Mouse (Mus musculus): ENCODE results near the gene Zfp280b. TPM values are rescaled to one million over a fixed set of nuclear protein-coding genes. Genes with fewer than 3 reads are reported as not detected.

Gene Zfp280b
- polyA plus RNA-seq (2015; fragmentation: Nextera tagmentation; extraction: Ambion mirVana) = 9.8 and 10.8 TPM in 2 replicates

GRCm38 (mm10) chr10:76032402-76033118 lies at the start of gene Zfp280b:
Gene Zfp280b (plus strand): TSS chr10:76032650.

Small RNA genes within 50 kb of the gene (microRNA-seq; reads per million reads assigned to microRNA genes)
- gene Mir6409 = 0 reads per million in 2 experiments

Other genes with a start within 250 kb of the Zfp280b start
- gene Gstt1, start 234.1 kb upstream of the Zfp280b start, polyA plus RNA-seq (2015; fragmentation: Nextera tagmentation; extraction: Ambion mirVana) = 8.6 and 8.9 TPM in 2 replicates
- gene Gstt4, start 210.1 kb upstream of the Zfp280b start, polyA plus RNA-seq (2015; fragmentation: Nextera tagmentation; extraction: Ambion mirVana) = not detected in 2 replicates
- gene Gstt2, start 195.2 kb upstream of the Zfp280b start, polyA plus RNA-seq (2015; fragmentation: Nextera tagmentation; extraction: Ambion mirVana) = 9.9 and 11.9 TPM in 2 replicates
- gene Mif, start 172.4 kb upstream of the Zfp280b start, polyA plus RNA-seq (2015; fragmentation: Nextera tagmentation; extraction: Ambion mirVana) = 482 and 560 TPM in 2 replicates
- 0.50 and 0.58 TPM in 2 replicates for gene Derl3, start 139.2 kb upstream of the Zfp280b start, polyA plus RNA-seq (2015; fragmentation: Nextera tagmentation; extraction: Ambion mirVana)
- gene Smarcb1, start 111.0 kb upstream of the Zfp280b start, polyA plus RNA-seq (2015; fragmentation: Nextera tagmentation; extraction: Ambion mirVana) = 60.6 and 68.3 TPM in 2 replicates
- 555 and 642 TPM in 2 replicates for gene Chchd10, start 99.5 kb upstream of the Zfp280b start, polyA plus RNA-seq (2015; fragmentation: Nextera tagmentation; extraction: Ambion mirVana)
- gene Mmp11, start 96.2 kb upstream of the Zfp280b start, polyA plus RNA-seq (2015; fragmentation: Nextera tagmentation; extraction: Ambion mirVana) = 11.6 and 12.3 TPM in 2 replicates
- gene Gm867, start 92.0 kb upstream of the Zfp280b start, polyA plus RNA-seq (2015; fragmentation: Nextera tagmentation; extraction: Ambion mirVana) = not detected in 2 replicates
- gene Vpreb3, start 89.6 kb upstream of the Zfp280b start, polyA plus RNA-seq (2015; fragmentation: Nextera tagmentation; extraction: Ambion mirVana) = 0.24 TPM in 1 of 2 replicates, not detected in the other
- gene Gm5134, start 78.1 kb upstream of the Zfp280b start, polyA plus RNA-seq (2015; fragmentation: Nextera tagmentation; extraction: Ambion mirVana) = not detected in 2 replicates
- not detected in 2 replicates for gene Slc5a4b, start 78.3 kb downstream of the Zfp280b start, polyA plus RNA-seq (2015; fragmentation: Nextera tagmentation; extraction: Ambion mirVana)
- not detected in 2 replicates for gene Slc5a4a, start 114.8 kb downstream of the Zfp280b start, polyA plus RNA-seq (2015; fragmentation: Nextera tagmentation; extraction: Ambion mirVana)
- 26.8 and 28.7 TPM in 2 replicates for gene Prmt2, start 205.2 kb downstream of the Zfp280b start, polyA plus RNA-seq (2015; fragmentation: Nextera tagmentation; extraction: Ambion mirVana)
- 6.3 and 7.1 TPM in 2 replicates for gene S100b, start 221.2 kb downstream of the Zfp280b start, polyA plus RNA-seq (2015; fragmentation: Nextera tagmentation; extraction: Ambion mirVana)

Measured in skeletal muscle tissue, postnatal 0 days (tissue).